Mouse (Mus musculus) brain, embryonic 18.5 days (tissue): Measurements from ENCODE around the gene Olfr830.
"Not testable (repeated sequence)": the region's sequence is repeated elsewhere in the genome, so short reads cannot be mapped to it uniquely, and the experiment has no call there.

Experiments
- DNase-seq: peaks from one replicate; pipeline ENCODE4 v3.0.0-alpha.2; 2012; ENCODE audit warnings: low read depth, low spot score

The Olfr830 gene

GRCm38 (mm10) chr9:18874393-18874792, at the start of gene Olfr830:
Olfr830 (plus strand) TSS chr9:18874693.
- no peak for DNase-seq

DNA sequence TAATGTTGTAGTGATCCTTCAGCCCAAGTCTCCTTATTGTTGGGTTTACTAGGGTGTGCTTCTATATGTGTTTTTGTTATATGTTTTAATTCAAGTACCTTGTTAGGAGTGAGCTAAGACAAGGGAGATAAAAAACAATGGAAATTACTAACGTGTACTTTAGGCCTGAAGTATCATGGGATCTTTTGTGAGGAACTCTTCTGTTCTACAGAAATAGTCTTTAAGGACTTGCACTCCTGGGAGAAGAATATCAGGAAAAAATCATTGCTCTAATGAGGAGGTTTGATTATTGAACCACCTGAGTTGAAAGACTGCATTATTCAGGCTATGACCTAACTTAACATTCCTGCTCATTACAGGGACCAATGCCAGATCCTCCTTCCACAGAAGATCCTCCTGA, 19.9 kb upstream of the Olfr830 start, which contains the start of gene Olfr829:
Olfr829 (plus strand) TSS at position 301 of the 400 bp plus-strand sequence.
- no peak for DNase-seq

DNA sequence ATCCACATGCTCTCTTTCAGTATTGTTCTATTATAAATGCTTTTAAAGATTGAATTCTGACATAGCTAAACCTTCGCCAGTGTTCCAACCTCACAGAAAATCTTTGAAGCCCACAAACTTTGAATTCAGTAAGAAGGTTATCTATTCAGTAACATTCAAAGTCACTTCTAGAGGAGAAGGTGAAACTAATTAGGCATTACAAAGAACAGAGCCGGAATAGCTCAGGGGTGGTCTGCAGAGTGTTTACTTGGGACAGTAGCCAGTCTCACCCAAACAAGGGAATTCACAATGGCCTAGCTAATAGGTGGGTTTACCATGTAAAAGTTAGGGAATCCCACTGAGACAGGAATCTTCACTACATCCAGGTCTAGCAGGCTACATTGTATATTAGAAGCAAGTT, 33.2 kb downstream of the Olfr830 start:
- DNase-seq = not testable (repeated sequence)

GRCm38 (mm10) chr9:18927921-18928320, 53.4 kb downstream of the Olfr830 start:
- DNase-seq = not testable (repeated sequence)
